Mouse (Mus musculus): ENCODE results near the gene Eif3c.

DNA sequence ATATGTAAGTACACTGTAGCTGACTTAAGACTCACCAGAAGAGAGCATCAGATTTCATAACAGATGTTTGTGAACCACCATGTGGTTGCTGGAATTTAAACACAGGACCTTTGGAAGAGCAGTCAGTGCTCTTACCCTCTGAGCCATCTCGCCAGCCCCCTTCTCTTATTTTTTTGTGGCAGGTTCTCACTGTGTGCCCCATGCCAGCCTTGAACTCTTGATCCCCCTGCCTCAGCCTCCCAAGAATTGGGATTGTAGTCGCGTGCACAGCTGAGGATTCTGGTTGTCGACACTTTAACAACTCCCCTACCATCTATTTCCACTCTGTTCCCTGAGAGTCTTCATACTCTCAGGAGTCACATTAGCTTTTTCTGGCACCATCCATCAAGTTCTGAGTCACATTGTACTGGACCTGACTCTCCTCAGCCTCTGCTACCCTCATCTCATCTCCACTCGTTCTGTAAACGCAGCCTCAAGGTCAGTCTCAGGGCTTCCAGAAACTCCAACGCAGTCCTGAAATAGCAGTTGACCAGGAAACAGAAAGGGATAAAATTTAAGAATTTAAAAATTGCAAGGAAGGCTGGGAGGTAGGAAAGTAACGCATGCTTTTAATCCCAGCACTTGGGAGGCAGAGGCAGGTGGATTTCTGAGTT, 59.0 kb downstream of the Eif3c start:
- TF ChIP-seq CTCF (IDR thresholded peaks at IDR 0.05; ENCODE audit: low read depth, low read length) (no peak), POLR2A (IDR thresholded peaks at IDR 0.05; ENCODE audit: extremely low read depth, insufficient read depth, low read length) (no peak)
